Mouse (Mus musculus) neural tube, embryonic 13.5 days (tissue): Measurements from ENCODE around the gene Ap1b1. TPM values are rescaled to one million over a fixed set of nuclear protein-coding genes. Genes with fewer than 3 reads are reported as not detected.
"Not testable (repeated sequence)": the region's sequence is repeated elsewhere in the genome, so short reads cannot be mapped to it uniquely, and the experiment has no call there.

Experiments used
- ATAC-seq: fragments of 200-750 bp; cut with Nextera tagmentation; 2 replicates; pipeline ENCODE4 v1.8.0; 2017; ENCODE audit warnings: low read depth, mild to moderate bottlenecking, moderate TSS enrichment, moderate library complexity
- H3K27ac ChIP-seq: fragments of 300-500 bp; sonication (generic); replicated peaks from 2 replicates; pipeline ENCODE4 v1.5.1; 2015; ENCODE audit warnings: moderate library complexity, mild to moderate bottlenecking, inconsistent platforms
- H3K27me3 ChIP-seq: fragments of 300-500 bp; sonication (generic); 2 replicates; pipeline ENCODE4 v1.6.1; 2015; ENCODE audit warnings: mild to moderate bottlenecking, inconsistent platforms
- H3K36me3 ChIP-seq: fragments of 300-500 bp; sonication (generic); 2 replicates; pipeline ENCODE4 v1.6.1; 2015; ENCODE audit warnings: mild to moderate bottlenecking, inconsistent platforms
- H3K4me1 ChIP-seq: fragments of 300-500 bp; sonication (generic); replicated peaks from 2 replicates; pipeline ENCODE4 v1.6.1; 2015; ENCODE audit warnings: inconsistent platforms
- H3K4me2 ChIP-seq: fragments of 300-500 bp; sonication (generic); 2 replicates; pipeline ENCODE4 v1.6.1; 2015; ENCODE audit warnings: inconsistent platforms, mild to moderate bottlenecking, moderate library complexity
- H3K4me3 ChIP-seq: fragments of 300-500 bp; sonication (generic); 2 replicates; pipeline ENCODE4 v1.5.1; 2015; ENCODE audit warnings: mild to moderate bottlenecking, inconsistent platforms
- H3K9ac ChIP-seq: fragments of 300-500 bp; sonication (generic); 2 replicates; pipeline ENCODE4 v1.6.1; 2015; ENCODE audit warnings: moderate library complexity, mild to moderate bottlenecking, inconsistent platforms
- H3K9me3 ChIP-seq: fragments of 300-500 bp; sonication (generic); 2 replicates; pipeline ENCODE4 v1.6.1; 2016; ENCODE audit warnings: inconsistent platforms
- WGBS: fragments of 180-500 bp; shearing (Covaris S2); methylation state at CpG from one replicate; pipeline ENCODE4 v1.1.7; 2015; 5-methylcytosine and 5-hydroxymethylcytosine counted together
- microRNA-seq: library from miRNA; unstranded; fragments of <30 nt; microRNA quantifications from one replicate; pipeline ENCODE4, GENCODE M21; 2016
- polyA plus RNA-seq: library from polyadenylated mRNA; unstranded; fragments of >200 nt; fragmentation: Nextera tagmentation; extraction: Ambion mirVana; gene quantifications from 2 replicates; pipeline ENCODE4 v1.2.1, GENCODE M21; 2015

Gene Ap1b1
- polyA plus RNA-seq, 1 experiment from 2014 or later = 84.5 TPM

DNA sequence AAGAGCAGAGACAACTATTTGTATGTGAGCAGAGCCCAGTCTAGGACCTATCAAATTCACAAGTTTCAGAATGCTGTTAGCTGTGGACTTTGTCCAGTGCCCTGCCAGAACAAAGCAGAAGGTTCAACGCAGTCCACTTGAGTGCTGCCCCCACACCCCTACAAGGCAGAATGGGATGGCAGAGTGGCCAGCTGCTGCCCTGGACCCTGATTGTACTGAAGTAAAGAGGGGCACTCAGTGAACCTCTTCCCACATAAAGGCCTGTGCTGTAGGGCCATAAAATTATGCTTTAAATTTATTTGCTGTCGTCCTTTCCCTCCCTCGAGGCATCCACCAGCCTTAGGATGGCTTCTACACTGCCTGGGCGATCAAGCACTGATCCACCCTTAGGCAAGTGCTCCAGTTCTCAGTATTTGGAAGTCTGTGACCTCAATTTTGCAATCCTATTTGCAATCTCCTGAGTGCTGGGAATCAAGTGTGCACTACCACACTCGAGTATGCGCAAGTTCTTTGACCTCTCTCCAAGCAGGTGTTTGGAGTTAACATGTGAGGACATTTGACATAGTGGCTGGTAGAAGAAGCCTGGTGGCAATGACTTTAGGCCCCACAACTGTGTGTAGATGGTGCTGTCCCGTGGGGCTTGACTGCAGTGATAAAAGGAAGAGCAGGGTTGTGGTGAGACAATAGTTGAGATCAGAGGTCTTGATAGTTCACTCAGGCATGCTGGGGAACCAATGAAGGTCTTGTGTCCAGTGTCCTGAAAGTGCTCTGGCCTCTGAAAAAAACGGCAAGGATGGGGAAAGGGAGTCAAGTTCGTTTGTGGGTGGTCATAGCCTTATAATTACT is 81.7 kb downstream of the Ap1b1 start:
- Histone ChIP-seq H3K36me3 (peaks cover 54% of the 10 kb centered on the region), H3K4me3 (no peak overlapping the region), H3K27ac (no peak overlapping the region), H3K4me2 (no peak overlapping the region), H3K4me1 (peaks cover 16% of the 10 kb centered on the region), H3K9ac (no peak overlapping the region), H3K27me3 (peaks cover 14% of the 10 kb centered on the region), H3K9me3 (no peaks in the 10 kb centered on the region)
- WGBS = 83% methylated on average over 9 of the region's 9 CpGs
- no peak for ATAC-seq

DNA sequence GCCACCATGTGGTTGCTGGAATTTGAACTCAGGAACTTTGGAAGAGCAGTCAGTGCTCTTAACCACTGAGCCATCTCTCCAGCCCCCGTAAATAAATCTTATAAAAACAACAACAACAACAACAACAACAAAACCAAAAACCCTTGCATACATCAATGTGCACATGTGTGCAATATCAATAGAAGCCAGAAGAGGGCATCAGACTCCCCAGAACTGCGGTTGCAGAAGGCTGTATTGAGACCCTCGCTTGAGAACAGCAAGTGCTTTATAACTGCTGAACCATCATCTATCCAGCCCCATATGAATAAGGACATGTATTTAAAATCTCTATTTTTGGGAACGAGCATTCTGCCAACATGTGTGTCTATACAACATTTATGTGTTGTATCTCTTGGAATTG is 88.3 kb downstream of the Ap1b1 start:
- Histone ChIP-seq H3K4me1 (no peaks in the 10 kb centered on the region), H3K4me3 (no peak overlapping the region), H3K9me3 (no peaks in the 10 kb centered on the region), H3K4me2 (no peak overlapping the region), H3K9ac (no peak overlapping the region), H3K27ac (no peak overlapping the region), H3K27me3 (no peaks in the 10 kb centered on the region), H3K36me3 (peaks cover 83% of the 10 kb centered on the region)
- 75% methylated on average over 4 of the region's 4 CpGs for WGBS
- ATAC-seq = no peak

DNA sequence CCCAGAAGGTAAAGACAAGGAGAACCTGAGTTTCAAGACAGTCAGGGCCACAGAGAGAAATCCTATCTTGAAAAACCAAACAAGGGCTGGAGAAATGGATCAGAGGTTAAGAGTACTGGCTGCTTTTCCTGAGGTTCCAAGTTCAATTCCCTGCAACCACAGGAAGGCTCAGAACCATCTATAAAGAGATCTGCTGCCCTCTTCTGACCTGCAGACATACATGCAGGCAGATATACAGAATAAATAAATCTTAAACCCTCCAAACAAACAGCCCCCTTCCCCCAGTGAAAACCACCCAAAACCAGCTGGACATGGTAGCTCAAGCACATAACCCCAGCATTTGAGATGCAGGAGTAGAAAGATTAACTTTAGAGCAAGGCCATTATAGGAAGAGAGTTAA is 89.1 kb downstream of the Ap1b1 start:
- no peaks in the 10 kb centered on the region for H3K9me3 ChIP-seq
- no peak overlapping the region for H3K4me3 ChIP-seq
- H3K4me2 ChIP-seq = no peak overlapping the region
- no peaks in the 10 kb centered on the region for H3K27me3 ChIP-seq
- H3K4me1 ChIP-seq = no peaks in the 10 kb centered on the region
- peaks cover 83% of the 10 kb centered on the region for H3K36me3 ChIP-seq
- no peak for ATAC-seq
- no peak overlapping the region for H3K27ac ChIP-seq
- H3K9ac ChIP-seq = no peak overlapping the region

DNA sequence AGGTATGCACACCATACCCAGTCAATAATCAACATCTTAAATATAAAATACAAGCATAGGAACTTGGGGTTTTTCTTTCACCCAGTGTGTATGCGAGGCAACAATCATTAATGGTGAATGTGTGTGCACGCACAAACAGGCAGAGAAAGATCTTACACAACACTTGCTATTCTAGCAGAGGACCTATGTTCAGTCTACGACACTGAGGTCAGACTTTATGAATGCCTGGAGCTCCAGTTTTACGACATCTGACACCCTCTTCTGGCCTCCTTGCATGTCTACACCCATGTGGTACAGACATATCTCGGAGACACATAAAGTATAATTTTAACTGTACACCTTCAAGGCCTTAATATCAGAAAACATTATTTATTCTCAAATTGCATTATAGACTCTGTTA is 90.2 kb downstream of the Ap1b1 start:
- H3K4me2 ChIP-seq, H3K4me1 ChIP-seq, H3K9me3 ChIP-seq, H3K9ac ChIP-seq, ATAC-seq, H3K27ac ChIP-seq, H3K27me3 ChIP-seq, H3K4me3 ChIP-seq: not testable (repeated sequence)
- 87% methylated on average over 4 of the region's 5 CpGs for WGBS
- H3K36me3 ChIP-seq = peaks cover 79% of the 10 kb centered on the region

DNA sequence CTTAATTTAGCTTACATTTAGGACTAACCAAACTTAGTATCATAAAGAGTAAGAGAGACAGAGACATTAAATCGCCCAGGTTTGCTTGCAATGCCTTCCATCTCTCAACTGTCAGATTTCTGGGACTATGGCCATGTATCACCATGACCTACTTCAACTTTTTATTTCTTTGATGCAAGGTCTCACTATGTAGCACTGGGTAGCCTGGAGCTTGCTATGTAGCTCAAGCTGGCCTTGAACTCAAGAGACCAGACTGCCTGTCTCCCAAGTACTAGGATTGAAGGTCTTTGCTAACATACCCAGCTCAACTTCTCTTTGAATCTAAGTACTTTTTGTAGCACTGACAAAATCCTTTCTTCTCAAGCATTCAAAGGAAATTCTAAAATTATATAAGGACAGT is 102.5 kb downstream of the Ap1b1 start:
- Histone ChIP-seq H3K4me1 (no peaks in the 10 kb centered on the region), H3K4me2 (no peak overlapping the region), H3K27me3 (no peaks in the 10 kb centered on the region), H3K27ac (no peak overlapping the region), H3K4me3 (no peak overlapping the region), H3K36me3 (peaks cover 80% of the 10 kb centered on the region), H3K9ac (no peak overlapping the region), H3K9me3 (no peaks in the 10 kb centered on the region)
- ATAC-seq = no peak
- WGBS = 95% methylated on average over 1 of the region's 1 CpGs

DNA sequence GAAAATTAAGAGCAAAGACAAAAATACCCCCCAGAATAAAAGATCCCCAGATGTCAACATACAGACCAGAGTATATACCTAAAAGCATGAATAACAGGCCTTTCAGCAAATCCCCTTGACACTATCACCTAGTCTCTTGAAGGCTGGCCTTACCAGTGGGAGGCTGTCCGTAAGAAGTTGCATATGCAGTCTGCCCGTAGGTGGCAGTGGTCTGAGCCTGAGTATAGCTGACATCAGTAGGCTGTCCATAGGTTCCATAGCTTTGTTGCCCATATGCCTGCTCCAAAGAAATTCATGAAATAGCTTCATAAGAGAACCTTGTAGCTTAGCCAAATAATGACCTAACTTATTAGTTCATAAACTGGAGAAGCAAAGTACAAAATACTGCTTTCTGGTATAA is 105.1 kb downstream of the Ap1b1 start:
- no peak for ATAC-seq
- Histone ChIP-seq H3K4me2 (no peak overlapping the region), H3K9ac (no peak overlapping the region), H3K4me1 (peaks cover 14% of the 10 kb centered on the region), H3K36me3 (peaks cover 55% of the 10 kb centered on the region), H3K27me3 (no peaks in the 10 kb centered on the region), H3K9me3 (no peaks in the 10 kb centered on the region), H3K27ac (no peak overlapping the region), H3K4me3 (no peak overlapping the region)
- 51% methylated on average over 2 of the region's 2 CpGs for WGBS

Small RNA genes lying within 50 kb of the gene (microRNA-seq; reads per million reads assigned to microRNA genes)
- not detected for gene Gm47296

Other genes with a start within 250 kb of the Ap1b1 start
- 2.7 and 3.3 TPM in 2 replicates for gene Cabp7, start 240.0 kb upstream of the Ap1b1 start, polyA plus RNA-seq
- 70.2 and 75.8 TPM in 2 replicates for gene Nf2, start 137.3 kb upstream of the Ap1b1 start, polyA plus RNA-seq
- 117 and 132 TPM in 2 replicates for gene Nipsnap1, start 112.9 kb upstream of the Ap1b1 start, polyA plus RNA-seq
- 53.5 and 57.0 TPM in 2 replicates for gene Thoc5, start 91.5 kb upstream of the Ap1b1 start, polyA plus RNA-seq
- 8.1 and 8.6 TPM in 2 replicates for gene Nefh, start 38.8 kb upstream of the Ap1b1 start, polyA plus RNA-seq
- 0.64 and 0.99 TPM in 2 replicates for gene Rasl10a, start 71.3 kb downstream of the Ap1b1 start, polyA plus RNA-seq
- 25.2 and 26.3 TPM in 2 replicates for gene Gas2l1, start 78.5 kb downstream of the Ap1b1 start, polyA plus RNA-seq
- 26.2 and 32.7 TPM in 2 replicates for gene Rhbdd3, start 112.1 kb downstream of the Ap1b1 start, polyA plus RNA-seq
- 624 and 700 TPM in 2 replicates for gene Ewsr1, start 112.4 kb downstream of the Ap1b1 start, polyA plus RNA-seq
- gene Emid1, start 165.4 kb downstream of the Ap1b1 start, polyA plus RNA-seq = 16.5 and 18.9 TPM in 2 replicates